Mouse (Mus musculus): ENCODE data around the gene Mrpl52. TPM values are rescaled to one million over a fixed set of nuclear protein-coding genes. Genes with fewer than 3 reads are reported as not detected.

The Mrpl52 gene
- 206 and 231 TPM in 2 replicates for polyA plus RNA-seq (2014; fragmentation: Nextera tagmentation; extraction: Ambion mirVana)

- WGBS, result under 1% methylated on average over 48 of the region's 48 CpGs
- H3K4me2 ChIP-seq (replicated peaks; ENCODE audit: low read depth, low read length), result peak within 1 kb of the TSS; percentile 55
- DNase-seq (ENCODE audit: low spot score), result peak; percentile 95
- no peaks in the 10 kb centered on the region for H3K27me3 ChIP-seq (ENCODE audit: control insufficient read depth, insufficient read depth, low read length)
- H3K27ac ChIP-seq (ENCODE audit: low read depth, low read length), result peak within 1 kb of the TSS; percentile 71
- peak within 1 kb of the TSS; percentile 89 for H3K4me3 ChIP-seq (ENCODE audit: low read depth, low read length)
- H3K9me3 ChIP-seq (ENCODE audit: control insufficient read depth, low read length), result no peaks in the 10 kb centered on the region
- H3K4me1 ChIP-seq (replicated peaks; ENCODE audit: control insufficient read depth, insufficient read depth, low read length), result peaks cover 2% of the 10 kb centered on the region; the same call in 1 of the 2 replicates
- peak; percentile 85 for ATAC-seq (ENCODE audit: low FRiP score)
- H3K9ac ChIP-seq (ENCODE audit: low read depth, low read length), result peak within 1 kb of the TSS; percentile 81
- no peaks in the 10 kb centered on the region for H3K36me3 ChIP-seq (ENCODE audit: control insufficient read depth, insufficient read depth, low read length)
Observed at GRCm38 (mm10) chr14:54426689-54427398, at the start of gene Mrpl52. Gene Mrpl52, plus strand, starts transcription at chr14:54426909.

GRCm38 (mm10) chr14:54377166-54377565 is 49.5 kb upstream of the Mrpl52 start:
- no peaks in the 10 kb centered on the region for H3K27me3 ChIP-seq (ENCODE audit: control insufficient read depth, insufficient read depth, low read length)
- H3K9ac ChIP-seq (ENCODE audit: low read depth, low read length), result no peak overlapping the region
- no peaks in the 10 kb centered on the region for H3K9me3 ChIP-seq (ENCODE audit: control insufficient read depth, low read length)
- 92% methylated on average over 6 of the region's 6 CpGs for WGBS
- no peaks in the 10 kb centered on the region for H3K4me1 ChIP-seq (replicated peaks; ENCODE audit: control insufficient read depth, insufficient read depth, low read length)
- DNase-seq (ENCODE audit: low spot score), result no peak
- no peak overlapping the region for H3K27ac ChIP-seq (ENCODE audit: low read depth, low read length)
- H3K36me3 ChIP-seq (ENCODE audit: control insufficient read depth, insufficient read depth, low read length), result no peaks in the 10 kb centered on the region
- no peak overlapping the region for H3K4me3 ChIP-seq (ENCODE audit: low read depth, low read length)
- no peak for ATAC-seq (ENCODE audit: low FRiP score)
- H3K4me2 ChIP-seq (replicated peaks; ENCODE audit: low read depth, low read length), result no peak overlapping the region

GRCm38 (mm10) chr14:54379571-54379970 is 47.1 kb upstream of the Mrpl52 start:
- 86% methylated on average over 13 of the region's 13 CpGs for WGBS
- Histone ChIP-seq H3K27ac (ENCODE audit: low read depth, low read length) (no peak overlapping the region), H3K4me2 (replicated peaks; ENCODE audit: low read depth, low read length) (no peak overlapping the region), H3K4me3 (ENCODE audit: low read depth, low read length) (no peak overlapping the region), H3K9me3 (ENCODE audit: control insufficient read depth, low read length) (no peaks in the 10 kb centered on the region), H3K27me3 (ENCODE audit: control insufficient read depth, insufficient read depth, low read length) (no peaks in the 10 kb centered on the region), H3K9ac (ENCODE audit: low read depth, low read length) (no peak overlapping the region), H3K36me3 (ENCODE audit: control insufficient read depth, insufficient read depth, low read length) (no peaks in the 10 kb centered on the region), H3K4me1 (replicated peaks; ENCODE audit: control insufficient read depth, insufficient read depth, low read length) (no peaks in the 10 kb centered on the region)
- DNase-seq (ENCODE audit: low spot score) (no peak), ATAC-seq (ENCODE audit: low FRiP score) (no peak)

- WGBS, result 65% methylated on average over 4 of the region's 4 CpGs
- no peak for DNase-seq (ENCODE audit: low spot score)
- H3K4me2 ChIP-seq (replicated peaks; ENCODE audit: low read depth, low read length), result no peak overlapping the region
- H3K9ac ChIP-seq (ENCODE audit: low read depth, low read length), result no peak overlapping the region
- no peaks in the 10 kb centered on the region for H3K4me1 ChIP-seq (replicated peaks; ENCODE audit: control insufficient read depth, insufficient read depth, low read length)
- no peak for ATAC-seq (ENCODE audit: low FRiP score)
- no peaks in the 10 kb centered on the region for H3K27me3 ChIP-seq (ENCODE audit: control insufficient read depth, insufficient read depth, low read length)
- no peak overlapping the region for H3K4me3 ChIP-seq (ENCODE audit: low read depth, low read length)
- H3K36me3 ChIP-seq (ENCODE audit: control insufficient read depth, insufficient read depth, low read length), result no peaks in the 10 kb centered on the region
- no peak overlapping the region for H3K27ac ChIP-seq (ENCODE audit: low read depth, low read length)
- H3K9me3 ChIP-seq (ENCODE audit: control insufficient read depth, low read length), result no peaks in the 10 kb centered on the region
Observed at GRCm38 (mm10) chr14:54380616-54381015, 46.1 kb upstream of the Mrpl52 start.

- DNase-seq (ENCODE audit: low spot score), result no peak
- no peak for ATAC-seq (ENCODE audit: low FRiP score)
- Histone ChIP-seq H3K4me2 (replicated peaks; ENCODE audit: low read depth, low read length) (no peak overlapping the region), H3K9ac (ENCODE audit: low read depth, low read length) (no peak overlapping the region), H3K27ac (ENCODE audit: low read depth, low read length) (no peak overlapping the region), H3K9me3 (ENCODE audit: control insufficient read depth, low read length) (no peaks in the 10 kb centered on the region), H3K4me3 (ENCODE audit: low read depth, low read length) (no peak overlapping the region), H3K36me3 (ENCODE audit: control insufficient read depth, insufficient read depth, low read length) (no peaks in the 10 kb centered on the region), H3K4me1 (replicated peaks; ENCODE audit: control insufficient read depth, insufficient read depth, low read length) (no peaks in the 10 kb centered on the region), H3K27me3 (ENCODE audit: control insufficient read depth, insufficient read depth, low read length) (no peaks in the 10 kb centered on the region)
- 80% methylated on average over 10 of the region's 10 CpGs for WGBS
Observed at GRCm38 (mm10) chr14:54381816-54382215, 44.9 kb upstream of the Mrpl52 start.

- Histone ChIP-seq H3K4me2 (replicated peaks; ENCODE audit: low read depth, low read length) (no peak overlapping the region), H3K27me3 (ENCODE audit: control insufficient read depth, insufficient read depth, low read length) (no peaks in the 10 kb centered on the region), H3K36me3 (ENCODE audit: control insufficient read depth, insufficient read depth, low read length) (no peaks in the 10 kb centered on the region), H3K9ac (ENCODE audit: low read depth, low read length) (no peak overlapping the region), H3K9me3 (ENCODE audit: control insufficient read depth, low read length) (no peaks in the 10 kb centered on the region), H3K4me3 (ENCODE audit: low read depth, low read length) (no peak overlapping the region), H3K4me1 (replicated peaks; ENCODE audit: control insufficient read depth, insufficient read depth, low read length) (no peaks in the 10 kb centered on the region), H3K27ac (ENCODE audit: low read depth, low read length) (no peak overlapping the region)
- ATAC-seq (ENCODE audit: low FRiP score), result no peak
- WGBS, result 46% methylated on average over 9 of the region's 9 CpGs
- DNase-seq (ENCODE audit: low spot score), result no peak
Observed at GRCm38 (mm10) chr14:54382641-54383040, 44.1 kb upstream of the Mrpl52 start.

- no peak overlapping the region for H3K4me2 ChIP-seq (replicated peaks; ENCODE audit: low read depth, low read length)
- no peaks in the 10 kb centered on the region for H3K36me3 ChIP-seq (ENCODE audit: control insufficient read depth, insufficient read depth, low read length)
- no peaks in the 10 kb centered on the region for H3K27me3 ChIP-seq (ENCODE audit: control insufficient read depth, insufficient read depth, low read length)
- no peak overlapping the region for H3K27ac ChIP-seq (ENCODE audit: low read depth, low read length)
- WGBS, result 47% methylated on average over 4 of the region's 4 CpGs
- H3K9me3 ChIP-seq (ENCODE audit: control insufficient read depth, low read length), result no peaks in the 10 kb centered on the region
- no peak overlapping the region for H3K4me3 ChIP-seq (ENCODE audit: low read depth, low read length)
- DNase-seq (ENCODE audit: low spot score) (no peak), ATAC-seq (ENCODE audit: low FRiP score) (no peak)
- no peaks in the 10 kb centered on the region for H3K4me1 ChIP-seq (replicated peaks; ENCODE audit: control insufficient read depth, insufficient read depth, low read length)
- H3K9ac ChIP-seq (ENCODE audit: low read depth, low read length), result no peak overlapping the region
Observed at GRCm38 (mm10) chr14:54383355-54383771, 43.3 kb upstream of the Mrpl52 start.

- no peak overlapping the region for H3K27ac ChIP-seq (ENCODE audit: low read depth, low read length)
- WGBS, result 92% methylated on average over 8 of the region's 8 CpGs
- no peak overlapping the region for H3K4me2 ChIP-seq (replicated peaks; ENCODE audit: low read depth, low read length)
- no peak overlapping the region for H3K4me3 ChIP-seq (ENCODE audit: low read depth, low read length)
- H3K27me3 ChIP-seq (ENCODE audit: control insufficient read depth, insufficient read depth, low read length), result no peaks in the 10 kb centered on the region
- H3K4me1 ChIP-seq (replicated peaks; ENCODE audit: control insufficient read depth, insufficient read depth, low read length), result no peaks in the 10 kb centered on the region
- H3K9ac ChIP-seq (ENCODE audit: low read depth, low read length), result no peak overlapping the region
- no peaks in the 10 kb centered on the region for H3K9me3 ChIP-seq (ENCODE audit: control insufficient read depth, low read length)
- no peak for ATAC-seq (ENCODE audit: low FRiP score)
- no peaks in the 10 kb centered on the region for H3K36me3 ChIP-seq (ENCODE audit: control insufficient read depth, insufficient read depth, low read length)
- DNase-seq (ENCODE audit: low spot score), result no peak
Observed at GRCm38 (mm10) chr14:54384396-54384795, 42.3 kb upstream of the Mrpl52 start.

GRCm38 (mm10) chr14:54385968-54386618 is 40.6 kb upstream of the Mrpl52 start:
- H3K9ac ChIP-seq (ENCODE audit: low read depth, low read length), result no peak overlapping the region
- WGBS, result 88% methylated on average over 7 of the region's 7 CpGs
- no peaks in the 10 kb centered on the region for H3K4me1 ChIP-seq (replicated peaks; ENCODE audit: control insufficient read depth, insufficient read depth, low read length)
- ATAC-seq (ENCODE audit: low FRiP score), result no peak
- no peak overlapping the region for H3K4me3 ChIP-seq (ENCODE audit: low read depth, low read length)
- no peaks in the 10 kb centered on the region for H3K9me3 ChIP-seq (ENCODE audit: control insufficient read depth, low read length)
- no peak overlapping the region for H3K4me2 ChIP-seq (replicated peaks; ENCODE audit: low read depth, low read length)
- H3K36me3 ChIP-seq (ENCODE audit: control insufficient read depth, insufficient read depth, low read length), result no peaks in the 10 kb centered on the region
- no peaks in the 10 kb centered on the region for H3K27me3 ChIP-seq (ENCODE audit: control insufficient read depth, insufficient read depth, low read length)
- H3K27ac ChIP-seq (ENCODE audit: low read depth, low read length), result no peak overlapping the region
- no peak for DNase-seq (ENCODE audit: low spot score)

Measured in hindbrain, embryonic 11.5 days (tissue).